Mouse (Mus musculus): Measurements from ENCODE around the gene Tcl1b4. TPM values are rescaled to one million over a fixed set of nuclear protein-coding genes. Genes with fewer than 3 reads are reported as not detected.

The Tcl1b4 gene
- not detected in 2 replicates for polyA plus RNA-seq (2015; fragmentation: Nextera tagmentation; extraction: Ambion mirVana)

DNA sequence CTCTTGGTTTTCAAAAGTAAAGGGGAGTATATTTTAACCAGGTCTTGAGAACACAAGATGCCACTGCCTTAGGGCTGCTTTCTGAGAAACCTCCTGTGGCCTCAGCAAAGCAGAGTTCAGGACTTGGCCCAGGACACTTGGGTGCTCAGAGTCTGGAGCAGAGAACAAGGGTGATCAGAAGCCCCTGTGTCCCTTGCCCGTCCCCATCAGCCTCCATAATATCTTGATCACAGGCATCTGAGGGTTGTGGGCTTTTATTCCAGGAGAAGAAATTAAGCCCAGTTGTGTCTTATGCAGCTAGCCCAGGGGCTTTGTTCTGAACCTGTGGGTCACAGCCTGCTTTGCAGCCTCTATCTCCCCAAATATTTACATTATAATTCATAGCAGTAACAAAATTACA lies at the start of gene Tcl1b4:
TSS of gene Tcl1b4 (plus strand) at position 301 of the 400 bp plus-strand sequence.

DNA sequence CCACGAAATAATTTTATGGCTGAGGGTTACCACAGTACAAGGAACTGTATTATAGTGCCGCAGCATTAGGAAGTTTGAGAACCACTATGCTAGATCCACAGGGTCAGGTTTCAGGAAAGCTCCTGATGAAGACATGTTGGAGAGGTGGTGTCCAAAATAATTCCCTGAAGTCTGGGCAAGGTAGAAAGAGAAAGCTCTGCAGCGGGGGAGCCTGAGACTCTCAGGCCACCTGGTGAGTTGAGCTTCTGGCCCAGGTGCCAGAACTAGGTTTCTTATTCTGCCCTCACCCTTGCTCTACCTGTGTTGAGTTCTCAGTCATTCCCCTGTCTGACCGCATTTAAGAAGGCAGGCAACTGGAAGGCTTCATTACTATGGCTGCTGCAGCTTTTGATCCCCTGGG lies 42.4 kb upstream of the Tcl1b4 start, which contains the start of gene Tcl1b1:
TSS of gene Tcl1b1 (plus strand) at position 301 of the 400 bp plus-strand sequence.

DNA sequence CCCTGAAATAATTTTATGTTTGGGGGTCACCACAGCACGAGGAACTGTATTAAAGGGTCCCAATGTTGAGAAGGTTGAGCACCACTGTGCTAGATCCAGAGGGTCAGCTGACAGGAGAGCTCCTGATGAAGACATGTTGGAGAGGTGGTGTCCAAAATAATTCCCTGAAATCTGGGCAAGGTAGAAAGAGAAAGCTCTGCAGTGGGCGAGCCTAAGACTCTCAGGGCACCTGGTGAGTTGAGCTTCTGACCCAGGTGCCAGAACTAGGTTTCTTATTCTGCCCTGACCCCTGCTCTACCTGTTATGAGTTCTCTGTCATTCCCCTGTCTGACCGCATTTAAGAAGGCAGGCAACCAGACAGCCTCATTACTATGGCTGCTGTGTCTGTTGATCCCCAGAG lies 25.7 kb upstream of the Tcl1b4 start, which contains the start of gene Tcl1b5:
TSS of gene Tcl1b5 (plus strand) at position 301 of the 400 bp plus-strand sequence.

DNA sequence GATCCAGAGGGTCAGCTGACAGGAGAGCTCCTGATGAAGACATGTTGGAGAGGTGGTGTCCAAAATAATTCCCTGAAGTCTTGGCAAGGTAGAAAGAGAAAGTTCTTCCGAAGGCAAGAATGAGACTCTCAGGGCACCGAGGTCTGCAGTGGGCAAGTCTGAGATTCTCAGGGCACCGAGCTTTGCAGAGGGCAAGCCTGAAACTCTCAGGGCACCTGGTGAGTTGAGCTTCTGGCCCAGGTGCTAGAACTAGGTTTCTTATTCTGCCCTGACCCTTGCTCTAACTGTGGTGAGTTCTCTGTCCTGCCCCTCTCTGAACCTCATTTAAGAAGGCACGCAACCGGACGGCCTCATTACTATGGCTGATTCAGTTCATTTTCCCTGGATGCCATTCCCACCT lies 11.0 kb upstream of the Tcl1b4 start, which contains the start of gene Tcl1b3:
TSS of gene Tcl1b3 (plus strand) at position 301 of the 400 bp plus-strand sequence.

DNA sequence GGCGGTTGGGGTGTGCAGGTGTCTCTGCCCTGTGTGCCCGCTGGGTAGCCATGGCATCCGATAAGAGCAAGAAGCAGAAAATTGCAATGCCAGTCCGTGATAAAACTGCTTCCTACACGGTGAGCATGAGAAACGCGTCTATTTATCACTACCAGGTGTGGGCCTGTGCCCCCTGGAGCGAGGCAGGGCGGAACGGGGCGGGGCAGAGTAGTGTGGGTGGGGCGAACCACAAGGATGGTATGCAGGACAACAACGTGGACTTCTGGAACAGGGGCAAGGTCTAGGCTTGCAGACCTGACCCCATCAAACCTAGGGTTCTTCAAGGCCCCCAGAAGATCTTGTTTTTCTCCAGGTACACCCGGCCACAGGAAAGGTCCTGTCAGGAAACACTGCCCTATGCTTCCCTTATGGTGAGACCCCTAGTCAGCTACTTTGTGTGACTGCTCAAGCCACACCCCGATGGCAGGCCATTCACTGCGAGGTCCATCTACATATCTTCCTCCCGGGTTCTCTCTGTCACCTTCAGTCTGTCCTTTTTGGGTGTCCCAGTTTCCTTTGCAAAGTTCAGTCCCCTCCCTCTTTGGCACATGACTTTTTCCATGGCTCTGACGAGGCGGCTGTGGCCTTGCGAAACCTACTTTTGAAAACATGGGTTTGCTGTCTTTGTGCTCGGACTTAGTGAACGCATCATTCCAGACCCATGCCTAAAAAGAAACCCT lies 21.0 kb downstream of the Tcl1b4 start, which contains the start of gene Tcl1:
TSS of gene Tcl1 (minus strand) at position 193 of the 719 bp plus-strand sequence.

Other genes with a start within 250 kb of the Tcl1b4 start
- 2.9 and 3.6 TPM in 2 replicates for gene Syne3, start 192.1 kb upstream of the Tcl1b4 start, polyA plus RNA-seq (2015; fragmentation: Nextera tagmentation; extraction: Ambion mirVana)
- gene Glrx5, start 169.3 kb upstream of the Tcl1b4 start, polyA plus RNA-seq (2015; fragmentation: Nextera tagmentation; extraction: Ambion mirVana): 111 and 113 TPM in 2 replicates
- gene Tcl1b2, start 55.9 kb upstream of the Tcl1b4 start, polyA plus RNA-seq (2015; fragmentation: Nextera tagmentation; extraction: Ambion mirVana): not detected in 2 replicates
- gene Tcl1b1, start 42.3 kb upstream of the Tcl1b4 start, polyA plus RNA-seq (2015; fragmentation: Nextera tagmentation; extraction: Ambion mirVana): not detected in 2 replicates
- not detected in 2 replicates for gene Tcl1b5, start 25.6 kb upstream of the Tcl1b4 start, polyA plus RNA-seq (2015; fragmentation: Nextera tagmentation; extraction: Ambion mirVana)
- not detected in 2 replicates for gene Tcl1b3, start 10.9 kb upstream of the Tcl1b4 start, polyA plus RNA-seq (2015; fragmentation: Nextera tagmentation; extraction: Ambion mirVana)
- not detected in 2 replicates for gene Tcl1, start 20.8 kb downstream of the Tcl1b4 start, polyA plus RNA-seq (2015; fragmentation: Nextera tagmentation; extraction: Ambion mirVana)
- gene Tunar, start 131.9 kb downstream of the Tcl1b4 start, polyA plus RNA-seq (2015; fragmentation: Nextera tagmentation; extraction: Ambion mirVana): not detected in 2 replicates